Mouse (Mus musculus) ES-Bruce4 (cell line): ENCODE results near the gene Dgkz.

Source experiments
- CTCF ChIP-seq: IDR thresholded peaks from one replicate; pipeline ENCODE4 v1.8.1; 2011; ENCODE audit warnings: low read depth, low read length
- POLR2A ChIP-seq: IDR thresholded peaks from one replicate; pipeline ENCODE4 v1.8.1; 2011; ENCODE audit warnings: low read length; ENCODE audit not compliant: insufficient read depth

DNA sequence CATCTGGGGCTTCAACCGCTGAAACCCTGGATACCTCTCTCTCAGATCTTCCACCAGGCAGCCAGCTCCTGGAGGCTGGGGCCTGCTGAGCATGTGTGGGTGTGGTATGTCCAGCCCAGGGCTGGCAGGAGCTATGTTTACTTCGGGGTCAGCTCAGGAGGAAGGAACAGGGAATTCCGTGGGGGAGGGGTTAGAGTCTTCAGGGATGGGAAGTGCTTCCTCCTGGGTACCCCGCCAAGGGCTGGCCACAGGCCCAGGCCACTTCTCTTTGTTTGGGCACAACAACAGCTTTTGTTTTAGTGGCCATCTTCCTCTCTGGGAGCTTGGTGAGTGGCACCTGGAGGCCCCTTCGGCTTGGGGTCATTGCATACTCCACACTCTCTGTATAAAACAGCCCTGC lies 21.8 kb downstream of the Dgkz start:
- TF ChIP-seq POLR2A (no peak), CTCF (no peak)
